Mouse (Mus musculus) liver, embryonic 14.5 days (tissue): ENCODE measurements around the gene Foxb1.

Experiments
- CTCF ChIP-seq: IDR thresholded peaks from 2 replicates; pipeline ENCODE4 v1.5.1; 2016; ENCODE audit warnings: antibody characterized with exemption, low read depth, control low read depth
- EP300 ChIP-seq: IDR thresholded peaks from 2 replicates; pipeline ENCODE4 v1.6.1; 2016; ENCODE audit warnings: antibody characterized with exemption, low read depth

GRCm38 (mm10) chr9:69715445-69715844, 45.3 kb downstream of the Foxb1 start:
- TF ChIP-seq CTCF (no peak), EP300 (no peak)
